Mouse (Mus musculus) hindbrain, embryonic 11.5 days (tissue): ENCODE data around the gene Scn4b. TPM values are rescaled to one million over a fixed set of nuclear protein-coding genes. Genes with fewer than 3 reads are reported as not detected.

Source experiments
- ATAC-seq: fragments of 200-750 bp; cut with Nextera tagmentation; 2 replicates; pipeline ENCODE4 v1.8.0; 2017; ENCODE audit warnings: mild to moderate bottlenecking, moderate TSS enrichment, moderate library complexity; ENCODE audit not compliant: low FRiP score
- DNase-seq: peaks from one replicate; pipeline ENCODE4 v3.0.0-alpha.2; 2015; ENCODE audit warnings: low spot score
- H3K27ac ChIP-seq: fragments of 300-500 bp; sonication (generic); 2 replicates; pipeline ENCODE4 v1.5.1; 2014; ENCODE audit warnings: mild to moderate bottlenecking, low read depth, low read length
- H3K27me3 ChIP-seq: fragments of 300-500 bp; sonication (generic); 2 replicates; pipeline ENCODE4 v1.6.1; 2014; ENCODE audit warnings: mild to moderate bottlenecking, low read length, moderate library complexity, mixed read lengths; ENCODE audit not compliant: control insufficient read depth, insufficient read depth
- H3K36me3 ChIP-seq: fragments of 300-500 bp; sonication (generic); 2 replicates; pipeline ENCODE4 v1.6.1; 2014; ENCODE audit warnings: mild to moderate bottlenecking, low read length, moderate library complexity, mixed read lengths; ENCODE audit not compliant: control insufficient read depth, insufficient read depth
- H3K4me1 ChIP-seq: fragments of 300-500 bp; sonication (generic); replicated peaks from 2 replicates; pipeline ENCODE4 v1.6.1; 2014; ENCODE audit warnings: low read length, mixed read lengths; ENCODE audit not compliant: control insufficient read depth, insufficient read depth
- H3K4me2 ChIP-seq: fragments of 300-500 bp; sonication (generic); replicated peaks from 2 replicates; pipeline ENCODE4 v1.6.1; 2014; ENCODE audit warnings: mild to moderate bottlenecking, low read depth, low read length
- H3K4me3 ChIP-seq: fragments of 300-500 bp; sonication (generic); 2 replicates; pipeline ENCODE4 v1.5.1; 2014; ENCODE audit warnings: low read depth, low read length
- H3K9ac ChIP-seq: fragments of 300-500 bp; sonication (generic); 2 replicates; pipeline ENCODE4 v1.6.1; 2014; ENCODE audit warnings: low read depth, low read length
- H3K9me3 ChIP-seq: fragments of 300-500 bp; sonication (generic); 2 replicates; pipeline ENCODE4 v1.6.1; 2016; ENCODE audit warnings: low read length; ENCODE audit not compliant: control insufficient read depth
- WGBS: fragments of 180-500 bp; shearing (Covaris S2); extraction: QIAGEN DNeasy Blood & Tissue Kit; methylation state at CpG from one replicate; pipeline ENCODE4 v1.1.7; 2014; 5-methylcytosine and 5-hydroxymethylcytosine counted together
- polyA plus RNA-seq: library from polyadenylated mRNA; unstranded; fragments of >200 nt; fragmentation: Nextera tagmentation; extraction: Ambion mirVana; gene quantifications from 2 replicates; pipeline ENCODE4 v1.2.1, GENCODE M21; 2014

Gene Scn4b
- polyA plus RNA-seq, 1 experiment from 2014 or later = 0.12 TPM

GRCm38 (mm10) chr9:45171073-45171610 lies 32.9 kb downstream of the Scn4b start:
- no peaks in the 10 kb centered on the region for H3K4me1 ChIP-seq
- no peak overlapping the region for H3K4me2 ChIP-seq
- H3K9ac ChIP-seq = no peak overlapping the region
- WGBS = 76% methylated on average over 1 of the region's 1 CpGs
- DNase-seq (no peak), ATAC-seq (no peak)
- H3K4me3 ChIP-seq = no peak overlapping the region
- no peaks in the 10 kb centered on the region for H3K27me3 ChIP-seq
- H3K36me3 ChIP-seq = no peaks in the 10 kb centered on the region
- no peak overlapping the region for H3K27ac ChIP-seq
- H3K9me3 ChIP-seq = no peaks in the 10 kb centered on the region

- DNase-seq = no peak
- no peaks in the 10 kb centered on the region for H3K36me3 ChIP-seq
- no peaks in the 10 kb centered on the region for H3K27me3 ChIP-seq
- H3K9me3 ChIP-seq = no peaks in the 10 kb centered on the region
- no peaks in the 10 kb centered on the region for H3K4me1 ChIP-seq
- WGBS = 64% methylated on average over 3 of the region's 3 CpGs
- no peak overlapping the region for H3K4me2 ChIP-seq
- no peak overlapping the region for H3K27ac ChIP-seq
- no peak overlapping the region for H3K9ac ChIP-seq
- no peak for ATAC-seq
- no peak overlapping the region for H3K4me3 ChIP-seq
Measured at GRCm38 (mm10) chr9:45173475-45173874, 35.3 kb downstream of the Scn4b start.

- H3K27ac ChIP-seq = no peak overlapping the region
- H3K27me3 ChIP-seq = no peaks in the 10 kb centered on the region
- no peaks in the 10 kb centered on the region for H3K36me3 ChIP-seq
- H3K4me3 ChIP-seq = no peak overlapping the region
- H3K4me2 ChIP-seq = no peak overlapping the region
- DNase-seq = no peak
- H3K9me3 ChIP-seq = no peaks in the 10 kb centered on the region
- no peaks in the 10 kb centered on the region; the same call in 1 of the 2 replicates for H3K4me1 ChIP-seq
- WGBS = 87% methylated on average over 5 of the region's 5 CpGs
- H3K9ac ChIP-seq = no peak overlapping the region
- ATAC-seq = no peak
Measured at GRCm38 (mm10) chr9:45179282-45179681, 41.1 kb downstream of the Scn4b start.

- Histone ChIP-seq H3K36me3 (no peaks in the 10 kb centered on the region), H3K27me3 (no peaks in the 10 kb centered on the region), H3K9ac (no peak within 1 kb of the TSS), H3K27ac (no peak within 1 kb of the TSS), H3K4me2 (no peak within 1 kb of the TSS), H3K9me3 (no peaks in the 10 kb centered on the region), H3K4me1 (no peaks in the 10 kb centered on the region; the same call in 1 of the 2 replicates), H3K4me3 (no peak within 1 kb of the TSS)
- no peak for DNase-seq
- 45% methylated on average over 2 of the region's 2 CpGs for WGBS
- ATAC-seq = no peak
Measured at GRCm38 (mm10) chr9:45181770-45182169, 43.6 kb downstream of the Scn4b start, which contains the start of gene BC049352. BC049352 (plus strand) TSS chr9:45182007.

GRCm38 (mm10) chr9:45182521-45182920 lies 44.3 kb downstream of the Scn4b start:
- ATAC-seq (no peak), DNase-seq (no peak)
- no peak overlapping the region for H3K4me3 ChIP-seq
- no peak overlapping the region for H3K9ac ChIP-seq
- H3K9me3 ChIP-seq = no peaks in the 10 kb centered on the region
- no peaks in the 10 kb centered on the region; the same call in 1 of the 2 replicates for H3K4me1 ChIP-seq
- H3K27ac ChIP-seq = no peak overlapping the region
- WGBS = 59% methylated on average over 3 of the region's 3 CpGs
- H3K4me2 ChIP-seq = no peak overlapping the region
- H3K27me3 ChIP-seq = no peaks in the 10 kb centered on the region
- no peaks in the 10 kb centered on the region for H3K36me3 ChIP-seq

DNA sequence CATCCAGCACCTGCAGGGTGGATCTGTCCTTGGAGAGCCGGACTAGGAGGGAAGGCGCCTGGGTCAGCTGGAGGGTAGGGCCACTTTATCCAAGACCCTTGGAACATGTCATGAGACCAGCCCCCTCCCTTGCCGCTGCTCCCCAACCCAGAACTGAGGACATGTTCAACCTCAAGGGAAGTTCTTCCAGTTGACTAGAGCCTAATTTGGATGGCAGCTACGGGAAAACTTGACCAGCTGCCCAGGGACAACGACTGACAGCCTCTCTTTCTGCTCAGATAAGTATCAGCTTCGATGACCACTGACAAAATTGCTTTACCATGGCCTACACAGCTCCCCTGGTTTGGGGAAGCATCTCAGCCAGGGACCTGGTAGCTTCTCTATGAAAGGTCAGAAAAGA lies 45.1 kb downstream of the Scn4b start:
- no peaks in the 10 kb centered on the region for H3K36me3 ChIP-seq
- H3K27me3 ChIP-seq = no peaks in the 10 kb centered on the region
- H3K4me3 ChIP-seq = no peak overlapping the region

GRCm38 (mm10) chr9:45185250-45185649 lies 47.1 kb downstream of the Scn4b start:
- H3K9me3 ChIP-seq = no peaks in the 10 kb centered on the region
- 85% methylated on average over 4 of the region's 4 CpGs for WGBS
- no peak for DNase-seq

More for the DNA sequence above, 45.1 kb downstream of the Scn4b start:
- Histone ChIP-seq H3K4me1 (no peaks in the 10 kb centered on the region; the same call in 1 of the 2 replicates), H3K9ac (no peak overlapping the region), H3K27ac (no peak overlapping the region), H3K9me3 (no peaks in the 10 kb centered on the region), H3K4me2 (no peak overlapping the region)
- DNase-seq (no peak), ATAC-seq (no peak)
- WGBS = 90% methylated on average over 6 of the region's 6 CpGs

GRCm38 (mm10) chr9:45188570-45189563 lies 50.7 kb downstream of the Scn4b start:
- ATAC-seq = no peak

More at GRCm38 (mm10) chr9:45185250-45185649, 47.1 kb downstream of the Scn4b start:
- Histone ChIP-seq H3K27ac (no peak overlapping the region), H3K9ac (no peak overlapping the region), H3K4me3 (no peak overlapping the region), H3K4me1 (no peaks in the 10 kb centered on the region; the same call in 1 of the 2 replicates), H3K4me2 (no peak overlapping the region), H3K36me3 (no peaks in the 10 kb centered on the region), H3K27me3 (no peaks in the 10 kb centered on the region)
- no peak for ATAC-seq

More at GRCm38 (mm10) chr9:45188570-45189563, 50.7 kb downstream of the Scn4b start:
- Histone ChIP-seq H3K27ac (no peak overlapping the region), H3K27me3 (no peaks in the 10 kb centered on the region), H3K36me3 (no peaks in the 10 kb centered on the region), H3K4me2 (no peak overlapping the region), H3K4me3 (no peak overlapping the region), H3K9ac (no peak overlapping the region), H3K4me1 (no peaks in the 10 kb centered on the region), H3K9me3 (no peaks in the 10 kb centered on the region)
- WGBS = 89% methylated on average over 10 of the region's 10 CpGs
- no peak for DNase-seq
